Mouse (Mus musculus): ENCODE results near the gene Rcbtb2. TPM values are rescaled to one million over a fixed set of nuclear protein-coding genes. Genes with fewer than 3 reads are reported as not detected.

Rcbtb2 gene
- total and polyA plus RNA-seq, 2 experiments from 2014 or later, result 43.1 to 54.1 TPM

DNA sequence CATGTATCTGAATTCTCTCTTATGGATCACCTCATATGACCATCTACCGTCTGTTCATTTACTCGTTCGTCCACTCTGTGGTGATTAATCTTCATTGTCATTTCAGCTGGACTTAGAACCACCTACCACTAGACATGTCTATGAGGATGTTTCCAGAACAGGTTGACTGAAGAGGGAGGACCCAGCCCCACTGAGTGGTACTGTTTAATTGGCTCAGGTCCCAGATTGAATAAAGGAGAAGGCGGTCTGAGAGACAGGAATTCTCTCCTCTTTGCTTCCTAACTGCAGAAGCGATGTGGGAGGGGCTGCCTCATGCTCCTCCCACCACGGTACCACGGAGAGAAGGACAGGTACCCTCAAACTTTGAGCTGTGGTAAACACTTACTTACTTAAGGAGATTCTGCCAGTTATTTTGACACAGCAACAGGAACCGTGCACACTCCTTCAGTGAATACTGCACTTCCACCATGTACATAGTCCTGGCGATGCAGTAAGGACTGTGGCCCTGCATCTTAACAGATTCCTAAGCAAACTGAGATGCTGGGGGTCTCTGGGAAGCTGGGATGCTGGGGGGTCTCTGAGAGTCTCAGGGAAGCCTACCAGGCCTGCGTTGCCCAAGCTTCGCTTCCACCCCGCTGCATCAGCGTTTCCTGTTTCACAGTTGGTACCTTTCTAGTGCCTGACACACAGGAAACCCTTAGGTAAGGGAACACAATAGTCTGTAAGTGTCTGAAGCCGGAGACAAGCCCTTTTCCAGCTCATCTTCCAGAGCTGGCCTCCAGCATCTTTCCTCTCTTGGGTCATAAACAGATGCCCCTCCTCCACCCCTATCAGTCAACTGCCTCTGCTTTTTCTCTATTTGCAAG, 4.1 kb upstream of the Rcbtb2 start:
- H3K9ac ChIP-seq (replicated peaks; ENCODE audit: low read length, poor library complexity, severe bottlenecking), result no peak overlapping the region
- DNase-seq (ENCODE audit: low spot score), result no peak
- no peak overlapping the region for H3K27ac ChIP-seq (ENCODE audit: low read depth, low read length)
- no peak overlapping the region for H3K4me3 ChIP-seq (ENCODE audit: low read depth, low read length)
- no peak overlapping the region for H3K4me2 ChIP-seq (ENCODE audit: low read depth, low read length, poor library complexity, severe bottlenecking)
- no peaks in the 10 kb centered on the region for H3K36me3 ChIP-seq (ENCODE audit: insufficient read depth, low read length)
- TF ChIP-seq CTCF (IDR thresholded peaks at IDR 0.05), result no peak
- no peaks in the 10 kb centered on the region for H3K9me3 ChIP-seq (ENCODE audit: low read length)
- H3K4me1 ChIP-seq (ENCODE audit: insufficient read depth, low read length), result 0 out of 2 replicates have a peak, but pooled peaks cover 3% of the 10 kb centered on the region
- no peaks in the 10 kb centered on the region for H3K27me3 ChIP-seq (ENCODE audit: insufficient read depth, low read length)
- ATAC-seq (ENCODE audit: low FRiP score), result no peak
- 80% methylated on average over 14 of the region's 14 CpGs for WGBS

- 0 out of 2 replicates have a peak, but pooled peaks cover 3% of the 10 kb centered on the region for H3K4me1 ChIP-seq (ENCODE audit: insufficient read depth, low read length)
- no peak overlapping the region for H3K27ac ChIP-seq (ENCODE audit: low read depth, low read length)
- H3K27me3 ChIP-seq (ENCODE audit: insufficient read depth, low read length), result no peaks in the 10 kb centered on the region
- H3K4me2 ChIP-seq (ENCODE audit: low read depth, low read length, poor library complexity, severe bottlenecking), result no peak overlapping the region
- H3K9me3 ChIP-seq (ENCODE audit: low read length), result no peaks in the 10 kb centered on the region
- no peak overlapping the region for H3K9ac ChIP-seq (replicated peaks; ENCODE audit: low read length, poor library complexity, severe bottlenecking)
- no peak overlapping the region for H3K4me3 ChIP-seq (ENCODE audit: low read depth, low read length)
- no peak for TF ChIP-seq CTCF (IDR thresholded peaks at IDR 0.05)
- DNase-seq (ENCODE audit: low spot score), result no peak
- H3K36me3 ChIP-seq (ENCODE audit: insufficient read depth, low read length), result no peaks in the 10 kb centered on the region
- ATAC-seq (ENCODE audit: low FRiP score), result no peak
- 64% methylated on average over 6 of the region's 6 CpGs for WGBS
Measured at GRCm38 (mm10) chr14:73119459-73119858, 3.4 kb upstream of the Rcbtb2 start.

- Histone ChIP-seq H3K4me3 (ENCODE audit: low read depth, low read length) (no peak overlapping the region), H3K36me3 (ENCODE audit: insufficient read depth, low read length) (no peaks in the 10 kb centered on the region), H3K4me2 (ENCODE audit: low read depth, low read length, poor library complexity, severe bottlenecking) (no peak overlapping the region), H3K9ac (replicated peaks; ENCODE audit: low read length, poor library complexity, severe bottlenecking) (no peak overlapping the region), H3K4me1 (ENCODE audit: insufficient read depth, low read length) (0 out of 2 replicates have a peak, but pooled peaks cover 3% of the 10 kb centered on the region), H3K9me3 (ENCODE audit: low read length) (no peaks in the 10 kb centered on the region), H3K27ac (ENCODE audit: low read depth, low read length) (no peak overlapping the region), H3K27me3 (ENCODE audit: insufficient read depth, low read length) (no peaks in the 10 kb centered on the region)
- TF ChIP-seq CTCF (IDR thresholded peaks at IDR 0.05), result no peak
- no peak for DNase-seq (ENCODE audit: low spot score)
- WGBS, result 38% methylated on average over 2 of the region's 2 CpGs
- no peak for ATAC-seq (ENCODE audit: low FRiP score)
Measured at GRCm38 (mm10) chr14:73119966-73120365, 2.9 kb upstream of the Rcbtb2 start.

GRCm38 (mm10) chr14:73122211-73122922, 470 bp upstream of the Rcbtb2 start:
- H3K4me2 ChIP-seq (ENCODE audit: low read depth, low read length, poor library complexity, severe bottlenecking), result no peak overlapping the region
- no peak for DNase-seq (ENCODE audit: low spot score)
- H3K36me3 ChIP-seq (ENCODE audit: insufficient read depth, low read length), result no peaks in the 10 kb centered on the region
- ATAC-seq (ENCODE audit: low FRiP score), result no peak
- H3K4me1 ChIP-seq (ENCODE audit: insufficient read depth, low read length), result 0 out of 2 replicates have a peak, but pooled peaks cover 3% of the 10 kb centered on the region
- no peak overlapping the region for H3K27ac ChIP-seq (ENCODE audit: low read depth, low read length)
- H3K27me3 ChIP-seq (ENCODE audit: insufficient read depth, low read length), result no peaks in the 10 kb centered on the region
- WGBS, result 66% methylated on average over 4 of the region's 4 CpGs
- no peaks in the 10 kb centered on the region for H3K9me3 ChIP-seq (ENCODE audit: low read length)
- no peak overlapping the region for H3K4me3 ChIP-seq (ENCODE audit: low read depth, low read length)
- TF ChIP-seq CTCF (IDR thresholded peaks at IDR 0.05), result no peak
- H3K9ac ChIP-seq (replicated peaks; ENCODE audit: low read length, poor library complexity, severe bottlenecking), result no peak overlapping the region

- Histone ChIP-seq H3K27ac (ENCODE audit: low read depth, low read length) (no peak overlapping the region), H3K4me3 (ENCODE audit: low read depth, low read length) (no peak overlapping the region), H3K4me1 (ENCODE audit: insufficient read depth, low read length) (0 out of 2 replicates have a peak, but pooled peaks cover 3% of the 10 kb centered on the region), H3K9ac (replicated peaks; ENCODE audit: low read length, poor library complexity, severe bottlenecking) (no peak overlapping the region), H3K27me3 (ENCODE audit: insufficient read depth, low read length) (no peaks in the 10 kb centered on the region), H3K4me2 (ENCODE audit: low read depth, low read length, poor library complexity, severe bottlenecking) (no peak overlapping the region), H3K36me3 (ENCODE audit: insufficient read depth, low read length) (no peaks in the 10 kb centered on the region), H3K9me3 (ENCODE audit: low read length) (no peaks in the 10 kb centered on the region)
- ATAC-seq (ENCODE audit: low FRiP score) (no peak), DNase-seq (ENCODE audit: low spot score) (no peak)
- 92% methylated on average over 9 of the region's 9 CpGs for WGBS
- TF ChIP-seq CTCF (IDR thresholded peaks at IDR 0.05), result no peak
Measured at GRCm38 (mm10) chr14:73123381-73123780, 544 bp downstream of the Rcbtb2 start.

- no peak overlapping the region for H3K27ac ChIP-seq (ENCODE audit: low read depth, low read length)
- H3K36me3 ChIP-seq (ENCODE audit: insufficient read depth, low read length), result no peaks in the 10 kb centered on the region
- H3K9ac ChIP-seq (replicated peaks; ENCODE audit: low read length, poor library complexity, severe bottlenecking), result no peak overlapping the region
- DNase-seq (ENCODE audit: low spot score) (no peak), ATAC-seq (ENCODE audit: low FRiP score) (no peak)
- H3K4me3 ChIP-seq (ENCODE audit: low read depth, low read length), result no peak overlapping the region
- no peak for TF ChIP-seq CTCF (IDR thresholded peaks at IDR 0.05)
- H3K4me2 ChIP-seq (ENCODE audit: low read depth, low read length, poor library complexity, severe bottlenecking), result no peak overlapping the region
- H3K27me3 ChIP-seq (ENCODE audit: insufficient read depth, low read length), result no peaks in the 10 kb centered on the region
- no peaks in the 10 kb centered on the region for H3K9me3 ChIP-seq (ENCODE audit: low read length)
- 0 out of 2 replicates have a peak, but pooled peaks cover 3% of the 10 kb centered on the region for H3K4me1 ChIP-seq (ENCODE audit: insufficient read depth, low read length)
- 85% methylated on average over 9 of the region's 9 CpGs for WGBS
Measured at GRCm38 (mm10) chr14:73123786-73124185, 949 bp downstream of the Rcbtb2 start.
